Mouse (Mus musculus): ENCODE data around the gene Gm49358.

GRCm38 (mm10) chr10:86755816-86756502 is 7.8 kb upstream of the Gm49358 start:
- TF ChIP-seq CTCF (IDR thresholded peaks at IDR 0.05; ENCODE audit: extremely low read depth, insufficient read depth, low read length) (no peak), POLR2A (IDR thresholded peaks at IDR 0.05; ENCODE audit: extremely low read depth, insufficient read depth, low read length) (no peak)

Data from cortical plate, adult 2 months (tissue).